Mouse (Mus musculus): Measurements from ENCODE around the gene Ly6g6f.
A peak's percentile ranks its signal among the peaks of the same experiment; 100 is the strongest.
"Not testable (repeated sequence)": the region's sequence is repeated elsewhere in the genome, so short reads cannot be mapped to it uniquely, and the experiment has no call there.

Ly6g6f gene

DNA sequence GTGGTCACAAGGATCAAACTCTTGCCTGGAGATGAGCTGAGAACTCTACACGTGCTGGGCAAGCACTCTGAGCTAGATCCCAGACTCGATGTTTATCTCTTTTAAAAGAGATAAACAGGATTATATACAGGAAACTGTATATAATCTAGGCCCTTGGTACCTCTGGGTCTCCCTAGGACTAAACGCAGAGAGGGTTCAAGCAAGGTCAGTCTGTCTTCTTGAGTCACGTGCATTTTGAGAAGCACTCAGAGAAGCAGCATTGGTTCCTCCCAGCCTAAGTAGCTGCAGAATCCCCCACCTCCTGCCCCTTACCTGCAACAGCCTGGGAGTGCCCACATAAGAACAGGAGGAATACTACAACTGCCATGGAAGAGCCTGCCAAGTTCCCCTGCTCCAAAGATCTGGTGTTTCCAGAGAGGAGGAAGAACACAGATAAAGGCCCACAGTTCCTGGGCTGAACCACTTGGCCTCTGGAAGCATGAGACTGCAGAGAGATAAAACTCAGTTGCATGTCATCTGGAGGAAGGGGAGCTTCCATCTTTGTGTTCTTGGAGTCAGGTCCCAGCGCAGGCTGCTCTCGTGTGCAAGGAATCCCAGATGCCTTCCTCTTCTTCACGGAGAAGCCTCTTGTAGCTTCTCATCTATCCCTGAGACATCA lies at the start of gene Ly6g6f:
Ly6g6f (minus strand) TSS at position 403 of the 658 bp plus-strand sequence.
- DNase-seq (ENCODE audit: inconsistent ontology term): no peak

GRCm38 (mm10) chr17:35134801-35135590 lies 49.6 kb upstream of the Ly6g6f start, which contains the start of gene Bag6:
TSS of gene Bag6 (plus strand) at chr17:35135178.
- peak; percentile 99 for DNase-seq (ENCODE audit: inconsistent ontology term)

DNA sequence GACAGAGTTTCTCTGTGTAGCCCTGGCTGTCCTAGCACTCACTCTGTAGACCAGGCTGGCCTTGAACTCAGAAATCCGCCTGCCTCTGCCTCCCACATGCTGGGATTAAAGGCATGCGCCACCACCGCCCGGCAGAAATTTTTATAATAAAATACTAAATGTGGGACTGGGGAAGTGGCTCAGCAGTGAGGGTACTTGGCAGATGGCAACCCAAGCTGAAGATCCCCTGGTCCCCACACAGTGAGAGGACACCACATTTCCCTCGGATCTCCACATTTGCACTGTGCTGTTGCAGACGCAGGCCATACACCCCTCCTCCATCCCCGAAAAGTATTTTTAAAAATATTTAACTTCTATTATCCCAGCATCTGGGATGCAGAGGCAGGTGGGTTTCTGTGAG lies 48.1 kb upstream of the Ly6g6f start:
- DNase-seq (ENCODE audit: inconsistent ontology term): no peak

DNA sequence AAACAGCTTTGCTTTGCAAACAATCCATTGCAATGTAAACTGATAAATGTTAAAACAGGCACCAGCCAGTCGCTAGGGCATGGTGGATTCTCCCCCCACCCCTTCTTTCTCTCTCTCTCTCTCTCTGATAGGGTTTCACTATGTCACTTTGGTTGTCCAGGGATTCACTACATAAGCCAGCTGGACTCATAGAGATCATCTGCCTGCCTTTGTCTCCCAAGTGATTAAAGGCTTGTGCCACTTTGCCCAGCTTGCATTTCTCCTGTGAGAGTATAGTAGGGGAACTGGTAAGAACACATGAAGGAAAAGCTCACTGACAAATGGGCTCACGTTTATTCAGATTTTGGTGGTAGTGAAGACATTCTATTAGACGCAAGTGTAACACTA lies 46.8 kb upstream of the Ly6g6f start:
- no peak for DNase-seq (ENCODE audit: inconsistent ontology term)

GRCm38 (mm10) chr17:35131500-35132173 lies 46.2 kb upstream of the Ly6g6f start, which contains the start of gene Apom:
TSS of gene Apom (minus strand) at chr17:35132050.
- DNase-seq (ENCODE audit: inconsistent ontology term): no peak

- DNase-seq (ENCODE audit: inconsistent ontology term): no peak
Measured at GRCm38 (mm10) chr17:35131038-35131437, 45.6 kb upstream of the Ly6g6f start.

- DNase-seq (ENCODE audit: inconsistent ontology term): no peak
Measured at GRCm38 (mm10) chr17:35128996-35129395, 43.6 kb upstream of the Ly6g6f start.

DNA sequence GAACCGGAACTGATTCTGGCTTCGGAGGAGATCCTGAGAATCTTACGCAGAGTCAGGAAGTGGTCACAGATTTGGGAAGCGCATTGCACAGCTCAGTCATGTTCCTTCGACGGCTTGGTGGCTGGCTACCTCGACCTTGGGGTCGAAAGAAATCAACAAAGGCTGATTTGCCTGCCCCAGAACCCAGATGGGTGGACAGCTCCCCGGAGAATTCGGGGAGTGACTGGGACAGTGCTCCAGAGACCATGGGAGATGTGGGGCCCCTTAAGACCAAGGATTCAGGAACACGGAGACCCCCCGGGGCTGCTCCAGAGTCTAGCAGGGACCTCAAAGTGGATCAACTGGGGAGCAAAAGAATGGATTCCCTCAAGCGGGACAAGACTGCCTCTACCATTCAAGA lies 41.6 kb upstream of the Ly6g6f start:
- DNase-seq (ENCODE audit: inconsistent ontology term): no peak

DNA sequence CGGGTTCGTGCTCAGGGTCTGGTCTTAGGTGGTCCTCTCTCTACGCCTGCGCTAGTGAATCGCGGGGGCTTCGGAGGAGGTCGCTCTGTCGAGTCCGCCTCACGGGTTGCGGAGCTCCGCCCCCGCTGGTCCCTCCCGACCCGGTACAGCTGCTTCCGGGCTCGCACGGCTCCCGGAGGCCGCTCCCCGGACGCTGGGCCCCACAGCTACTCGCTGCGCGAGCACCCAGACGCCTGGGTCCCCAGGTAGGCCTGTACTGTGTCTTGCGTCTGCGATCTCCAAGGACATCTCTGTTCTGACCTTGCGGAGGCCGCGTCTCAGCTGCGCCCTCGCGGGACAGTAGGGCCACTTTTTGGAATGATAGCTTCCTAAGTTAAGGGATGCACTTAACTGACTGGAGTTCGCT lies 40.8 kb upstream of the Ly6g6f start, which contains the start of gene D17H6S53E:
D17H6S53E (plus strand) TSS at position 168 of the 406 bp plus-strand sequence.
- peak; percentile 76 for DNase-seq (ENCODE audit: inconsistent ontology term)

GRCm38 (mm10) chr17:35125578-35125977 lies 40.2 kb upstream of the Ly6g6f start:
- DNase-seq (ENCODE audit: inconsistent ontology term): no peak

DNA sequence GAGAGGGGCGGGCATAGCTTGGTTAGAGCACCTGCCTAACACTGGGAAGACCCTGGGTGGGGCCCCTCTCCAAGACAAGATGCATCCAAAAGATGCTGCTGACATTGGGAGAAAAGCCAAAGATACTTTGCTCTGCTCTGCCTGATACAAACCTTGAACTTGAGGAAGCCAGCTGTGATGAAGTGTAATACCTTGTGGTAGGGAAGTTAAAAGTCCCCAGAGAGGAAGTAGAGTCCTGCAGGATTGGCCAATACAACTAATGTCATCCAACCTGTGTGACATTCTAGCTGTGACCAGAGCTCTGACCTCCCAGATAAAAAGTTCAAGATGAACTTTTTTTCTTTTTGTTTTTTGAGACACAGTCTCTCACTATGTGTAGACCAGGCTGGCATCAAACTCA lies 39.7 kb upstream of the Ly6g6f start:
- DNase-seq (ENCODE audit: inconsistent ontology term): no peak

- not testable (repeated sequence) for DNase-seq (ENCODE audit: inconsistent ontology term)
Measured at GRCm38 (mm10) chr17:35124261-35124896, 39.0 kb upstream of the Ly6g6f start.

DNA sequence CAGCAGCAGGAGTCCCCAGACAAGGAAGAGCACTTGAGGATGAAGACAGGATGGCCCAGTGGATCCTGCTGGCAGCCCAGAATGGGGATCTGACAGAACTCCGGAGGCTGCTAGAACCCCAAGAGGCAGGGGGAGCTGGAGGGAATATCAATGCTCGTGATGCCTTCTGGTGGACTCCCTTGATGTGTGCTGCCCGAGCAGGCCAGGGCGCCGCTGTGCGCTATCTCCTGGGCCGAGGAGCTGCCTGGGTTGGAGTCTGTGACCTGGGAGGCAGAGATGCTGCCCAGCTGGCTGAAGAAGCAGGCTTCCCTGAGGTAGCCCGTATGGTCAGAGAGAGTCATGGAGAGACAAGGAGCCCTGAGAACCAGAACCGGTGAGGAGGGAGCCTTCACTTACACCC lies 37.9 kb upstream of the Ly6g6f start:
- DNase-seq (ENCODE audit: inconsistent ontology term): not testable (repeated sequence)

- DNase-seq (ENCODE audit: inconsistent ontology term): peak; percentile 76
Measured at GRCm38 (mm10) chr17:35121871-35122303, 36.5 kb upstream of the Ly6g6f start, which contains the start of gene Csnk2b. TSS of gene Csnk2b (minus strand) at chr17:35122053.

DNA sequence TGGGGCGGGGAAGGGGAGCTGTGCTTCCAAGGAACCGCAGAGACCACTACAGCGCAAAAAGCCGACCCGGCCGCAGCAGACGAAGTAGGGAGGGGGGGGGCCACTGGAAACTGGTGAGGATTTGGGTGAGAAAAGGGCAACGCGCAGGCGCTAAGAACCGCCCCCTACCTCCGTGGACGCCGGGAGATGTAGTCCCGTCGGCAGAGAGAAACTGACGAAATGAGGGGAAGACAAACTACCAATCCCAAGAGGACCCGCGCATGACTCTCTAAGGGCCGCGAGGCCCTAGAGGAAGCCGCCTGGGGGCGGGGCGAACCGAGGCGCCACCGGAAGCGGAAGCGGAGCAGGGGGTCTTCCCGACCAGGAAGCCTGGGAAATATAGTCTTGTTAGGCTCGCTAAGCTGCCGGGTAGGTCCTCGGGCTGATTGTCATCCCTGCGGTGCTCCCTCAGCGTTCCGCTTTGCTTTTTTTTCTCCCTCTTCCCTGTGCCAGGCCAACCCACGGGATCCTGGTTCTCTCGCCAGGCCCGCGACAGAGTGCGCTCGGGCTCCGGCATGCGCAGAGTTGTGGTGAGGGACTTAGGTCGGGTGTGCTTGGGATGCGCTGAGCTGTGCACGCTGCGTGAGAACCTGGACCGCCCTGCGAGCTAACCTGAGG lies 35.9 kb upstream of the Ly6g6f start, which contains the start of gene Gpank1:
Gpank1 (plus strand) TSS at position 313 of the 657 bp plus-strand sequence.
- peak; percentile 99 for DNase-seq (ENCODE audit: inconsistent ontology term)

DNA sequence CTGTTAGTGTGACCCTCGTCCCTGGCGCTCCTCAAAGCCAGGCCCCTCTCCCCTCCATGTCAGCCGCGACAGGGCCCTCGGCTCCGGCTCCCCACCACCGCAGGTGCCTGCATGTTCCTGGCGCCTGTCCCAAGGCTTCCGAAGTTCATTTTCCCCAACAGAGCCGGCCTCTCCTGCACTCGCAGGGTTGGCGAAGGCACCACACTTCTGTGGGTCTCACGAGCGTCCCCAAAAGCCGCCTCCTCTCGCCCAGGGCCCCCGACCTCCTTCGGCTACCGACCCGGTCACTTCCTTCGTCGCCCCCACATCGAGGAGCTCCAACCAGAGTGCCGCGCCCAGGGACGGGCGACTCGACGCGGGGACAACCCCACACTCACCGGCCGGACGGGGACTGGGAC lies 35.3 kb upstream of the Ly6g6f start:
- no peak for DNase-seq (ENCODE audit: inconsistent ontology term)

- DNase-seq (ENCODE audit: inconsistent ontology term): no peak
Measured at GRCm38 (mm10) chr17:35115046-35116019, 29.9 kb upstream of the Ly6g6f start, which contains the start of gene Ly6g5b. TSS of gene Ly6g5b (minus strand) at chr17:35115428.

- DNase-seq (ENCODE audit: inconsistent ontology term): no peak
Measured at GRCm38 (mm10) chr17:35111774-35112173, 26.4 kb upstream of the Ly6g6f start.

DNA sequence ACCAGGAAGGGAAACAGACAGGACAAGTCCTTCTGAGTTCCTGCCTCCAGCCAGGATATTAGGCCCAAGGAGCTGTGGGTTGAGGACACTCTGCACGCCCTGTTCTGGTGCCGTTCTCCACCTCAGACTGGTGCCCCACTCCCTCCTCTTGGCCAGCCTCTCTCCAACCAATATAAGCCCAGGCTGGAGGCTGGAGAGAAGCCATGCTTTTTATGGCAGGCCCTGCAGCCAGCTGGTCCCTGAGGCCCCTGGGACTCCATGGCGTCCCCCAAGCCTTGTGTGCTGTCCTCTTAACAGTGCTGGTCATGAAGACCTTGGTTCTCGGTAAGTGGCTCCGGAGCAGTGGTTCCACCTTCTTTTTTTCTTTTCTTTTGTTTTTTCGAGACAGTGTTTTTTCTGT lies 22.7 kb upstream of the Ly6g6f start, which contains the start of gene Ly6g5c:
Ly6g5c (plus strand) TSS at position 183 of the 400 bp plus-strand sequence.
- no peak for DNase-seq (ENCODE audit: inconsistent ontology term)

GRCm38 (mm10) chr17:35106522-35106921 lies 21.1 kb upstream of the Ly6g6f start:
- DNase-seq (ENCODE audit: inconsistent ontology term): no peak

All from Muller cell, postnatal 12 days (primary cell).